Mouse (Mus musculus) mouse embryonic stem cell (cell line): ENCODE measurements around the gene Dmbx1.

Experiments
- in situ Hi-C, 2 experiments: fragments of 300-500 bp; cut with MboI; formaldehyde crosslinking; loops; 1 replicate in 1 of 2; 3 replicates in 1 of 2; pipeline ENCODE4 v1.14.3; 2019 to 2020; ENCODE audit warnings: low sequenced_read_pairs in 2 of 2, low pct_unique_long_range_greater_than_20kb in 1 of 2, mixed read lengths in 1 of 2; ENCODE audit not compliant: unreplicated experiment in 1 of 2

Gene Dmbx1

DNA sequence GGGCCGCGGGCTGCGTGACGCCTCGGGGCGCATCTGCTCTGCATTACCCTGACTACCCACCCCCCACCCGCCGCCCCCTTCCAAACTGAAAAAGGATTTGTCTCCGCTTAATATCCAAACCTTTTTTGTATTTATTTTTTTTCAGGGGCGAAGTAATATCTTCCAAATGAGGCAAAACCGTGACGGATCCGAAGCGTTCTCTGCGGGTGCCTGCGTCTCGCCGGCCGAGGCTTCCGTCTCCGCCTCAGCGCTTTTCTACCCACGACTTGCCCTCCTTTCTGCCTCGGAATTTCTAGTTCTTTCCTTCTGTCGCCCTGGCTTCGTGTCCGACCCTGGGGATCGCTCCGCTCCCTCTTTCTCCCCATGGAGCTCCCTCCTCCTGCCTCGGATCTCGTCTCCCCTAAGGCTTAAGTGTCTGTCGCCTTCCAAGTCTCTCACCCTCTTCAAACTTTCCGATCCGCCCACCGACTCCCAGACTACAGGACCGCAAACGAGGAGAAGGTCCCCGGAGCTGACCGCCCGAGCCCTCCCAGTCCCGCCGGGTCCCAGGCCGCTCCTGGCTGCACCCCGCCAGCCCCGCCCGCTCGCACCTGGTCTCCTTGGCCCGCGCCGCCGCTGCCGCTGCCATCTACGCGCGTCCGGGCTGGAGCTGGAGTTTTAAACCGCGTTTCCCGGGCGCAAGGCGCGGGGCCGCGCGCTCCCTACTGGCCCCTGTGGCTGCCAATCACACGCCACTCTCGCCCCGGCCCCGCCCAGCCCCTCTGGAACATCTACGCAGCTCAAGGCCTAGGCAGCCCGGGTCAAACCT is at the start of gene Dmbx1:
Gene Dmbx1, minus strand, starts transcription at position 632 of the 808 bp plus-strand sequence.
- in situ Hi-C loops = loop anchor here (25.0 kb wide), 2 partner anchors 877 to 1027 kb away; partner anchors contain the start of genes Tal1 (in 2 of the 2) and Foxd2 (in 1 of the 2)

- in situ Hi-C loops = no loop called here
These were observed 49.7 kb upstream of the Dmbx1 start for GRCm38 (mm10) chr4:115989382-115989781.

GRCm38 (mm10) chr4:115987858-115988530 is 48.3 kb upstream of the Dmbx1 start:
- in situ Hi-C loops = no loop called here

GRCm38 (mm10) chr4:115987436-115987835 is 47.7 kb upstream of the Dmbx1 start:
- in situ Hi-C loops = no loop called here

DNA sequence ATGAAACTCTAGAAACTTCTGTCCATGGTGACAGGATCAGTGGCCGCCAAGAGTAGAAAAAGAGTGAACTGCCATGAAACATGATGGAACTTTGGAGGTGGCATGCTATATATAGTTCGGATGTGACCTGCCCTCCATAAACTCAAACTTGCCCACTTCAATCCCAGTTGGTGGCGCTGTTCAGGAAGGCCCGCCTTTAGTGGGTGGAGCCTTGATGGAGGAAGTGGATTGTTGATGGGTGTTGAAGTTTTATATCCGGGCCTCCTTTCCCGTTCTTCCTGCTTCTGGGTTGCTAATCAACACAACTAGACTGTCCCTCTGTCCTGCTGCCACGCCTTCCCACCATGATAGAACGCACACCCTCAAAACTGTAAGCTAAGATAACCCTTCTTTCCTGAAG is 45.2 kb upstream of the Dmbx1 start:
- in situ Hi-C loops = loop anchor here (5.0 kb wide), 2 partner anchors 88 to 253 kb away; no protein-coding TSS in a partner anchor

GRCm38 (mm10) chr4:115984111-115984510 is 44.4 kb upstream of the Dmbx1 start:
- in situ Hi-C loops = loop anchor here (5.0 kb wide), 2 partner anchors 87 to 252 kb away; no protein-coding TSS in a partner anchor

- in situ Hi-C loops = loop anchor here (5.0 kb wide), 2 partner anchors 83 to 248 kb away; no protein-coding TSS in a partner anchor
These were observed 41.0 kb upstream of the Dmbx1 start for GRCm38 (mm10) chr4:115980676-115981075.

- in situ Hi-C loops = no loop called here
These were observed 39.7 kb upstream of the Dmbx1 start for GRCm38 (mm10) chr4:115979437-115979836.

GRCm38 (mm10) chr4:115978911-115979310 is 39.2 kb upstream of the Dmbx1 start:
- in situ Hi-C loops = no loop called here

GRCm38 (mm10) chr4:115972543-115972942 is 32.8 kb upstream of the Dmbx1 start:
- in situ Hi-C loops = loop anchor here in 1 of 2 experiments (25.0 kb wide), 1 partner anchor 235 kb away; the partner anchor contains the start of gene Efcab14

DNA sequence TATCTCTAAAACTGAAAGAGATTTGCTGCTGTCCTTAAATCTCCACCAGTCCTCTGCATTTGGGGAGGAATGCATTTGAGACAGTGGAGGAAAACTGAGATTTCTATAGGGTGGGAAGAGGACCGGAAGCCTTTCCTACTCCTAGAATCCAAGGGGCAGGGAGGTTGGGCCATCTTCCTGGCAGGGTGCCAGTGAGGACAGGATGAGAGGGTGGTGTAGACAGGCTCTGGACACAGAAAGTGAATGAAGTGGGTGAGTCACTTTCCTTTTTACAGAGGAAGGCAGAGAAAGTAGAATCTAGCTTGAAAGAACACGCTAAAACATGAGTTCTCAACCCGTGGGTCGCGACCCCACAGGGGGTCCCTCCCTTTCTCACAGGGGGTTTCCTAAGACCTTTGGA is 24.7 kb upstream of the Dmbx1 start:
- in situ Hi-C loops = loop anchor here in 1 of 2 experiments (25.0 kb wide), 1 partner anchor 227 kb away; the partner anchor contains the start of gene Efcab14

DNA sequence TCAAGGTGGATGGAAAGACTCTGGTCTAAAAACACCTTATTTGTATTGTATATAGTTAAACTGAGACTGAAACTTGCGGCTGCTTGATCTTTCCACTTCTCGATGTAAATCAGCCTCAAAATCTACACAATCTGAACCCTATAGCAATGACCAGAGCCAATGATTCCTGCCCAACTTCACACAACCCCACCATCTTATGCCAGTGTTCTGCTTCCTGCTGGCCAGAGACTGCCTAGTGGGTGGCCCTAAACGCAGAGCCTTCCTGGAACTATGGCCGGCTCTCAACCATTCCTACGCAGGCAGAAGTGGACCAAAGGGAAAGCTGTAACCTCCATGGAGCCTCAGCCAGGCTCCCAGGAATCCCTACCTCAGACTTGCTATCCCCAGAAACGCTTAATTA is 24.0 kb upstream of the Dmbx1 start:
- in situ Hi-C loops = loop anchor here in 1 of 2 experiments (25.0 kb wide), 1 partner anchor 226 kb away; the partner anchor contains the start of gene Efcab14

GRCm38 (mm10) chr4:115962671-115963412 is 23.1 kb upstream of the Dmbx1 start:
- in situ Hi-C loops = loop anchor here in 1 of 2 experiments (25.0 kb wide), 1 partner anchor 226 kb away; the partner anchor contains the start of gene Efcab14

DNA sequence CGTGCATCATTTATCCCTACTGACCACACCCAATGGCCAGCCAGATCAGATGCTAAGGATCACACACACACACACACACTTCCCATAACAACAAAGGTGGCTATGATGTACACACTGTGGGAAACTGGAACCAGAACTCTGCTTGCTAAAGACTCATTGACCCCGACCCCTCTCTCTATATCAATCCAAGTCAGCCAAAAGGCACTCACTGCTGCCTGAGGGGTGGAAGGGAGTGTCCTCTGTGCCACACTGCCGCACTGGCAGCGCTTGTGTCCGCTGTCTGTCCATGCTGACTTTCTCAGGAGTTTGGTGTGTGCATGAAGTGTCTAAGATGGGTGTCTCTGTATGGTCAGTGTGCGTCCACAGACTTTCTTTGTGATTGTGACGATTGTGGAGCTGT is 22.3 kb upstream of the Dmbx1 start:
- in situ Hi-C loops = loop anchor here in 1 of 2 experiments (25.0 kb wide), 1 partner anchor 225 kb away; the partner anchor contains the start of gene Efcab14

- in situ Hi-C loops = loop anchor here in 1 of 2 experiments (25.0 kb wide), 1 partner anchor 222 kb away; the partner anchor contains the start of gene Efcab14
These were observed 19.8 kb upstream of the Dmbx1 start for GRCm38 (mm10) chr4:115959546-115959945.

- in situ Hi-C loops = loop anchor here in 1 of 2 experiments (25.0 kb wide), 1 partner anchor 218 kb away; the partner anchor contains the start of gene Efcab14
These were observed 15.7 kb upstream of the Dmbx1 start for GRCm38 (mm10) chr4:115955494-115955775.

DNA sequence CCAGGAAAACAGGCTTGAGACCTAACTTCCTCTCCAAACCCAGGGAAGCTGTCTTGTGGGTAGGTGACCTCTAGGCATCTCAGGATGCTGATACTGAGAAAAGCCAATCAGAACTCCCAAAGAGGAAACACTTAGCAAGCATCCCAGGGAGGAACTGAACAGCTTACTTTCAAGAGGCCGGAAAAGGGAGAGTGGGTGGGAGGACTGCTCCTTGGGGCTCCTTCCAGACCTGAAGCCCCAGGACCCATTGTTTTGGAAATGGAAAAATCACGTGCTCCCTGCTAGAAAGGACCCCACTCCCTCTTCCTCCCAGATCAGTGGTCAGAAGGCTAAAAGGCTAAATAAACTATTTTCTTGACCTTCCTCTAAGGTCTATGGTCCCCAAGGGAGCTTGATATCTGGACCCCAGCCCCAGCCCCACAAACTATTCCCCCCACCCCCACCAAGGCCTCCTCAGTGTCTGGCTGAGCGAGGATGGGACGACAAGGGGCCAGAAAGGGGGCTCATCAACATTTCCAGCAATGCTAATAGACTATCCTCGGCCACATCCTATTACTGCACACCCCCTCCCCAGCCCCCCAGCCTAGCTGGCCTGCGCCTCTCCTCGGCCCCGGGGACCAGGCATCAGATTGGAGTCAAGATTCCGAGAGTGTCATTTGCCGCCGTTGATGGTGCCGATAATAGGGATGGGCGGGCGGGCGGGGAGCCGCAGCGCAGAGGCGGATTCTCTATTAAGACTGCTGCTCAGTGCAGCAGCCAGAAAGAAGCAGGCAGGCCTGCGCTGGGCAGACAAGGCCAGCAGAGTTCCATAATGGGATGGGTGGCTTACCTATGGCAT is 15.1 kb upstream of the Dmbx1 start:
- in situ Hi-C loops = loop anchor here in 1 of 2 experiments (25.0 kb wide), 1 partner anchor 218 kb away; the partner anchor contains the start of gene Efcab14
